Comparison of ENCODE assay signal across 8 mouse cellular contexts in the genomic region with DNA sequence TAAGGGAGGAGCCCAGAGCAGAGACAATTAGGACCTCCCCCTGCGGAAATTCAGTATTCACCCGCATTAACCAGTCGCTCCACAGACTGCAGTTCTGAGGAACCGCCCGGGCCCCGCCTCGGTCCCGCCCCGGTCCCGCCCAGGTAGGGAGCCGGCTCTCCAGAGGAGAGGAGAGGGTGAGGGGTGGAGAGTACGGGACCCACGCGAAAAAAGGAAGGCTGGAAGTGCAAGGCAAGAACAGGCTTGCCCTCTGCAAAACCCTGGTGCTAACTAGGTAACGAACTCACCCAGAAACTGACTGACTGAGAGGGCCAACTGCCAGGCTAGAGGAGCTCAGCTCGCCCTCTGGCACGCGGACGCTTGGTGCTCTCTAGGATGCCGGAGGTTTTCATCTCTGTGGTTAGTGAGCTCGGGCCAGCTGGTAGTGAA. TPM values are rescaled to one million over a fixed set of nuclear protein-coding genes. Genes with fewer than 3 reads are reported as not detected.
DNase-seq lines count a peak whose midpoint lies in the region; ATAC-seq lines count a peak whose summit lies in the region.

No protein-coding gene starts in this region.

- no peaks in the 10 kb centered on the region for H3K27me3 ChIP-seq in hindbrain, embryonic 12.5 days

- peak; percentile 99 for ATAC-seq in hindbrain, embryonic 12.5 days (ENCODE audit: low FRiP score)

- no peaks in the 10 kb centered on the region for H3K36me3 ChIP-seq in hindbrain, embryonic 12.5 days

- peak overlapping the region; percentile 73 for H3K9ac ChIP-seq in hindbrain, embryonic 12.5 days

- no peaks in the 10 kb centered on the region for H3K9me3 ChIP-seq in hindbrain, embryonic 12.5 days (replicated peaks)

- peak; percentile 98 for DNase-seq in Muller cell, postnatal 12 days (ENCODE audit: inconsistent ontology term)
- DNase-seq in cerebellum, adult 9-11 months = peak; percentile 84
- DNase-seq in frontal cortex, adult 2 months (ENCODE audit: extremely low spot score in 1 of 2, low spot score in 1 of 2) = peak; percentile 36 to 79
- DNase-seq in layer of hippocampus, postnatal 14 days (ENCODE audit: low spot score in 2 of 2) = peak; percentile 73 to 81
- peak; percentile 79 for DNase-seq in lung, postnatal 14 days
- peak; percentile 75 for DNase-seq in retina, adult 2 months (ENCODE audit: low read depth, low spot score)
- peak; percentile 75 to 78 for DNase-seq in thymus, postnatal 36 days

- no peaks in the 10 kb centered on the region for H3K4me1 ChIP-seq in hindbrain, embryonic 12.5 days

- peak overlapping the region; percentile 73 for H3K27ac ChIP-seq in hindbrain, embryonic 12.5 days

- H3K4me2 ChIP-seq in hindbrain, embryonic 12.5 days (replicated peaks) = peak overlapping the region; percentile 63

- under 1% methylated on average over 21 of the region's 21 CpGs for WGBS in hindbrain, embryonic 12.5 days

- peak overlapping the region; percentile 61 for H3K4me3 ChIP-seq in hindbrain, embryonic 12.5 days

RNA-seq across cellular contexts. Expression of a gene that starts 5.0 kb away (rescaled TPM):
- polyA plus RNA-seq in frontal cortex, adult 2 months (2012; rRNA removed) = 15.3 and 32.5 TPM in 2 replicates
- polyA plus RNA-seq in hindbrain, embryonic 12.5 days (2016; fragmentation: Nextera tagmentation; extraction: Ambion mirVana) = 2.6 and 4.2 TPM in 2 replicates
- 10 to 100 TPM; 64.8 to 76.7 TPM for total RNA-seq in layer of hippocampus, postnatal 14 days (2021)

RNA-seq across cellular contexts. Expression of a gene that starts 11.2 kb away (rescaled TPM):
- polyA plus RNA-seq in frontal cortex, adult 2 months (2012; rRNA removed) = 1.6 and 1.9 TPM in 2 replicates
- polyA plus RNA-seq in hindbrain, embryonic 12.5 days (2016; fragmentation: Nextera tagmentation; extraction: Ambion mirVana) = 0.16 and 0.40 TPM in 2 replicates
- total RNA-seq in layer of hippocampus, postnatal 14 days (2021) = 10 to 100 TPM; 15.9 to 17.4 TPM

RNA-seq across cellular contexts. Expression of a gene that starts 24.7 kb away (rescaled TPM):
- 7.9 and 8.6 TPM in 2 replicates for polyA plus RNA-seq in frontal cortex, adult 2 months (2012; rRNA removed)
- polyA plus RNA-seq in hindbrain, embryonic 12.5 days (2016; fragmentation: Nextera tagmentation; extraction: Ambion mirVana) = 9.0 and 9.8 TPM in 2 replicates
- total RNA-seq in layer of hippocampus, postnatal 14 days (2021) = 10 to 100 TPM; 16.2 to 16.9 TPM

RNA-seq across cellular contexts. Expression of a gene that starts 27.0 kb away (rescaled TPM):
- polyA plus RNA-seq in frontal cortex, adult 2 months (2012; rRNA removed) = not detected in 2 replicates
- not detected in 2 replicates for polyA plus RNA-seq in hindbrain, embryonic 12.5 days (2016; fragmentation: Nextera tagmentation; extraction: Ambion mirVana)
- not detected for total RNA-seq in layer of hippocampus, postnatal 14 days (2021)

RNA-seq across cellular contexts. Expression of a gene that starts 27.5 kb away (rescaled TPM):
- polyA plus RNA-seq in frontal cortex, adult 2 months (2012; rRNA removed) = 3.7 and 4.8 TPM in 2 replicates
- 6.8 and 7.0 TPM in 2 replicates for polyA plus RNA-seq in hindbrain, embryonic 12.5 days (2016; fragmentation: Nextera tagmentation; extraction: Ambion mirVana)
- 1 to 10 TPM; 6.7 to 7.7 TPM for total RNA-seq in layer of hippocampus, postnatal 14 days (2021)

Comparison
In these comparisons a context has a peak if more than half of its experiments do, and no peak if none do; other contexts are left out.
1. Peak in every context shown above with its lines: DNase-seq, ATAC-seq, H3K4me3 ChIP-seq and H3K27ac ChIP-seq.